Mouse (Mus musculus) CH12.LX (cell line): Measurements from ENCODE around the gene Afg1l. TPM values are rescaled to one million over a fixed set of nuclear protein-coding genes. Genes with fewer than 3 reads are reported as not detected.

Experiments used
- DNase-seq: peaks from one replicate; pipeline ENCODE4 v3.0.0-alpha.2; 2013; ENCODE audit errors: extremely low read depth
- H3K27ac ChIP-seq: 2 replicates; pipeline ENCODE4 v1.5.1; 2012; ENCODE audit warnings: low read depth, mild to moderate bottlenecking, control low read depth, moderate library complexity; ENCODE audit not compliant: insufficient read depth
- H3K27me3 ChIP-seq: replicated peaks from 2 replicates; pipeline ENCODE3; 2012; ENCODE audit warnings: inconsistent platforms
- H3K36me3 ChIP-seq, 2 experiments: replicated peaks in 1 of 2; 2 replicates each; pipeline versions ENCODE3 to v1.6.1; 2012; ENCODE audit warnings: inconsistent platforms in 1 of 2, low read length in 1 of 2, mild to moderate bottlenecking in 1 of 2, mixed read lengths in 1 of 2, moderate library complexity in 1 of 2; ENCODE audit not compliant: control insufficient read depth in 1 of 2, insufficient read depth in 1 of 2
- H3K4me1 ChIP-seq, 2 experiments: 2 replicates each; pipeline ENCODE4 v1.6.1; 2012; ENCODE audit warnings: inconsistent platforms in 1 of 2, moderate library complexity in 1 of 2; ENCODE audit not compliant: insufficient read depth in 2 of 2, control insufficient read depth in 1 of 2
- H3K4me2 ChIP-seq: 2 replicates; pipeline ENCODE4 v1.6.1; 2012; ENCODE audit warnings: low read depth, mild to moderate bottlenecking, control low read depth; ENCODE audit not compliant: poor library complexity, insufficient read depth, severe bottlenecking
- H3K4me3 ChIP-seq, 3 experiments: fragments of 150-350 bp in 1 of 3; sonication (generic) in 1 of 3; replicated peaks in 1 of 3; 2 replicates each; pipeline versions ENCODE3 to v1.5.1; 2011 to 2012; ENCODE audit warnings: low read depth in 2 of 3, low read length in 2 of 3, mild to moderate bottlenecking in 2 of 3, moderate library complexity in 2 of 3, control low read depth in 1 of 3, improper control_type of control experiment in 1 of 3, inconsistent platforms in 1 of 3, mixed read lengths in 1 of 3; ENCODE audit not compliant: poor library complexity in 1 of 3
- H3K79me2 ChIP-seq: replicated peaks from 2 replicates; pipeline ENCODE4 v1.6.1; 2012; ENCODE audit warnings: mild to moderate bottlenecking, moderate library complexity; ENCODE audit not compliant: control insufficient read depth, poor library complexity, insufficient read depth, severe bottlenecking; ENCODE audit errors: extremely low read depth
- H3K9ac ChIP-seq: 2 replicates; pipeline ENCODE4 v1.6.1; 2012; ENCODE audit warnings: low read depth, mild to moderate bottlenecking, control low read depth, moderate library complexity; ENCODE audit not compliant: insufficient read depth
- H3K9me3 ChIP-seq: replicated peaks from 2 replicates; pipeline ENCODE3; 2012; ENCODE audit warnings: low read length, inconsistent platforms, mixed read lengths
- BHLHE40 ChIP-seq: IDR thresholded peaks from 2 replicates; pipeline ENCODE4 v1.6.1; 2011; ENCODE audit warnings: mild to moderate bottlenecking, low read depth, low read length, improper control_type of control experiment
- CHD2 ChIP-seq: IDR thresholded peaks from 2 replicates; pipeline ENCODE4 v1.6.1; 2011; ENCODE audit warnings: low read length, improper control_type of control experiment
- CTCF ChIP-seq, 2 experiments: IDR thresholded peaks in 1 of 2; conservative IDR thresholded peaks in 1 of 2; 2 replicates each; pipeline ENCODE4 v1.5.1; 2011 to 2012; ENCODE audit warnings: low read depth in 2 of 2, low read length in 2 of 2, improper control_type of control experiment in 1 of 2, inconsistent platforms in 1 of 2, mild to moderate bottlenecking in 1 of 2, moderate library complexity in 1 of 2
- HCFC1 ChIP-seq: IDR thresholded peaks from 2 replicates; pipeline ENCODE4 v1.6.1; 2012; ENCODE audit warnings: low read depth, mild to moderate bottlenecking, inconsistent platforms, low read length, improper control_type of control experiment
- JUN ChIP-seq: IDR thresholded peaks from 2 replicates; pipeline ENCODE4 v1.6.1; 2011; ENCODE audit warnings: low read depth, mild to moderate bottlenecking, low read length, improper control_type of control experiment, moderate library complexity; ENCODE audit not compliant: insufficient read depth
- MAFK ChIP-seq: IDR thresholded peaks from 2 replicates; pipeline ENCODE4 v1.6.1; 2011; ENCODE audit warnings: low read length, improper control_type of control experiment; ENCODE audit not compliant: insufficient replicate concordance
- PAX5 ChIP-seq: IDR thresholded peaks from 2 replicates; pipeline ENCODE4 v1.6.1; 2012; ENCODE audit warnings: low read length, inconsistent platforms, mixed read lengths
- ZNF384 ChIP-seq: IDR thresholded peaks from 2 replicates; pipeline ENCODE4 v1.6.1; 2012; ENCODE audit warnings: low read depth, low read length, improper control_type of control experiment, inconsistent platforms
- dilution Hi-C: fragments of 300-500 bp; cut with MboI; formaldehyde crosslinking; loops from 2 replicates; pipeline ENCODE4 v1.14.3; 2020; ENCODE audit warnings: low sequenced_read_pairs; ENCODE audit not compliant: extremely low pct_unique_long_range_greater_than_20kb, extremely low pct_ligation_motif_present
- in situ Hi-C: fragments of 300-500 bp; cut with MboI; formaldehyde crosslinking; loops from 3 replicates; pipeline ENCODE4 v1.14.3; 2019; ENCODE audit warnings: low sequenced_read_pairs, low pct_ligation_motif_present, low pct_unique_long_range_greater_than_20kb, mixed read lengths
- polyA plus RNA-seq: library from polyadenylated mRNA; unstranded; fragments of >175 nt; gene quantifications from 2 replicates; pipeline ENCODE4 v1.2.1, GENCODE M21; 2012; ENCODE audit warnings: low read depth; ENCODE audit not compliant: insufficient read length
- total RNA-seq, 2 experiments: library from RNA; depleted of rRNA; stranded (reverse); fragments of 300-350 nt in 1 of 2; fragments of >200 nt in 1 of 2; gene quantifications; 2 replicates each; pipeline ENCODE4 v1.2.3; 2012 to 2014

Afg1l gene
- total and polyA plus RNA-seq, 3 experiments = 3.1 to 6.9 (median 4.5) TPM

DNA sequence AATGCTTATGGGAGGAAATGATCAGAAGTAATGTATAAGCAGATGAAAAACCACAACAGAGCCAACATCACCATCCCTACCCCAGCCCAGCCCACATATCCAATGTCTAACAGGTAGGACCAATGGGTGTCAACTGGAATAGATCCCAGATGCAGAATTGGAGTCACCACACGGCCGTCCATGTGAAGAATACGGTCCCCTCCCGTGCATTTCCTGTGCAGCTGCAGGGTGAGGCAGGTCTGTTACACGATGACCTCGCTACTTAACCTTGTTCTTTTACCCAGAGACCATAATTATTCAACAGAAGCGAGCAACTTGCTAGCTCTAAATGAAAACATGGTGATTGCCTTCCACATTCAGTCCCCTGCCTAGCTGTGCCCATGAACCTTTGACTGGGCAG lies 178.4 kb downstream of the Afg1l start:
- Histone ChIP-seq H3K27me3 (no peaks in the 10 kb centered on the region), H3K4me3 (no peak overlapping the region), H3K79me2 (no peaks in the 10 kb centered on the region), H3K27ac (no peak overlapping the region), H3K4me2 (no peak overlapping the region), H3K4me1 (peaks cover 8 to 18% of the 10 kb centered on the region in 2 experiments), H3K9ac (no peak overlapping the region), H3K36me3 (no peaks in the 10 kb centered on the region), H3K9me3 (peaks cover 4% of the 10 kb centered on the region)
- dilution Hi-C loops (no loop called here), in situ Hi-C loops (loop anchor here (5.0 to 25.0 kb wide), 7 partner anchors 275 to 788 kb away; no protein-coding TSS in a partner anchor)
- DNase-seq = peak; percentile 42
- TF ChIP-seq PAX5 (no peak), ZNF384 (no peak), BHLHE40 (peak; percentile 59; the same call in 1 of the 2 replicates)

- peaks cover 4% of the 10 kb centered on the region for H3K9me3 ChIP-seq
- no peaks in the 10 kb centered on the region for H3K27me3 ChIP-seq
- no peaks in the 10 kb centered on the region for H3K79me2 ChIP-seq
- no peaks in the 10 kb centered on the region for H3K36me3 ChIP-seq
- no peak for DNase-seq
- H3K4me3 ChIP-seq = no peak overlapping the region
- no peak overlapping the region for H3K9ac ChIP-seq
- H3K4me2 ChIP-seq = no peak overlapping the region
- in situ Hi-C loops = loop anchor here (5.0 to 10.0 kb wide), 4 partner anchors 275 to 787 kb away; no protein-coding TSS in a partner anchor
- no peak overlapping the region for H3K27ac ChIP-seq
- TF ChIP-seq HCFC1 (no peak), JUN (no peak), MAFK (peak; percentile 79)
- TF ChIP-seq, all 38 proteins: peak for 1
- peaks cover 8 to 20% of the 10 kb centered on the region in 2 experiments for H3K4me1 ChIP-seq
- dilution Hi-C loops = no loop called here
Measured at GRCm38 (mm10) chr10:42299426-42299825, 178.9 kb downstream of the Afg1l start.

DNA sequence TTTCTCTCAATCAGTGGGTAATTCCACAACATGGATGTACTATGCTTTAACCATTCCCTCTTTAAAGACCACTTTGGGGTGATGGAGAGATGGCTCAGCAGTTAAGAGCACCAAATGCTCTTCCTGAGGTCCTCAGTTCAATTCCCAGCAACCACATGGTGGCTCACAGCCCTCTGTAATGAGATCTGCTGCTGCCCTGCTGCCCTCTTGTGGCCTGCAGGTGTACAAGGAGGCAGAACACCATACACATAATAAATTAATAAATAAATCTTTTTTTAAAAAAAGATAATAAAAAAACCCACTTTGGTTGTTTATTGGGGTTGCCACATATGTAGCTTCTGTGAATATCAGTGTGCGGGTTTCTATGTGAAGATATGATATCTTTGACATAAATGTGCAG lies 180.4 kb downstream of the Afg1l start:
- DNase-seq = no peak
- Histone ChIP-seq H3K4me2 (no peak overlapping the region), H3K9me3 (peaks cover 4% of the 10 kb centered on the region), H3K27ac (no peak overlapping the region), H3K36me3 (no peaks in the 10 kb centered on the region)
- TF ChIP-seq CHD2 (no peak), CTCF (conservative IDR thresholded peaks at IDR 0.05 in 1 of 2, IDR thresholded peaks at IDR 0.05 in 1 of 2; ENCODE audit: low read depth in 2 of 2, low read length in 2 of 2) (peak in 1 of 2 experiments; percentile 54; a peak in 2 of 4 replicates)
- TF ChIP-seq, all 38 proteins: peak for 1
- Histone ChIP-seq H3K4me1 (peaks cover 8 to 29% of the 10 kb centered on the region in 2 experiments), H3K9ac (no peak overlapping the region), H3K79me2 (no peaks in the 10 kb centered on the region), H3K4me3 (no peak overlapping the region), H3K27me3 (no peaks in the 10 kb centered on the region)
- in situ Hi-C loops = loop anchor here (5.0 to 10.0 kb wide), 4 partner anchors 273 to 786 kb away; no protein-coding TSS in a partner anchor
- dilution Hi-C loops = no loop called here
